Mouse (Mus musculus): ENCODE data around the gene Prkar1b. TPM values are rescaled to one million over a fixed set of nuclear protein-coding genes. Genes with fewer than 3 reads are reported as not detected.

The Prkar1b gene
- polyA plus RNA-seq, 1 experiment from 2014 or later, result 4.8 TPM

DNA sequence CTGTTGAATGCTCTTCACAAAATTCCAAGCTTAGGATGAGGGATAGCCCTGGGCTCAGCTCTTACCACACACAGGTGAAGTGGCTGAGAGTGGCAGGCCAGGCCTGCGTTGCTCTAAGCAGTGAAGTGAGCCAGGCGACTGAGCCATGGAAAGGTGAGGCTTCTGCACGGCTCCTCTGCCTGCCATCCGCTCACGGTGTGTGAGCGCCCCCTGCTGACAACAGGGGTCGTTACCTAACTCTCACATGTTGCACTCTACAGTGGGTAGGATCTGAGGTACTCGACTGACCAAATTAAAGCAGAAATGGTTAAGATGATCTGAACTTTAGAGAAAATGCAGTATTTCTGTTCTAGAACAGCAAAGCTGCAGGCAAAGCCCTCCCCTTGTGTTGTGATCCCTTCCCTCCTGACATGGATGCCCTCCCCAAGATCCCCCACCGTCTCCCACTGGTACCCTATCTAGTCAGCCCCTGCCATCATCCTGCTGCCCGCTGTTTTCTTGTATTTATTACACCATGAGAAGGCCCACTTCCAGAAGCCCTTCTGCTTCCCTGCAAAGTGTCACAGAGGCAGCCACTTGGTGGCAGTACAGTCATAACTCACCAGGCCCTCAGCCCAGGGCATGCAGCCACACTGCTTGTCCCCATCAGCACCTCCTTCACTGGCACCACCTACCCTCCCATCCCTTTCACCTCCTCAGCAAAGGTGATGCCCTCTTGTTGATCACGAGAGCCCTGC lies 29.3 kb upstream of the Prkar1b start:
- no peak overlapping the region for H3K4me3 ChIP-seq (ENCODE audit: low read depth, low read length)
- WGBS, result 32% methylated on average over 11 of the region's 11 CpGs
- ATAC-seq (ENCODE audit: insufficient number of reproducible peaks, low FRiP score, low TSS enrichment, low read depth), result no peak
- H3K9me3 ChIP-seq (ENCODE audit: control insufficient read depth, low read length), result no peaks in the 10 kb centered on the region
- H3K9ac ChIP-seq (ENCODE audit: low read length), result no peak overlapping the region
- H3K4me2 ChIP-seq (ENCODE audit: low read depth, severe bottlenecking), result no peak overlapping the region
- peak; percentile 89 for DNase-seq (ENCODE audit: low spot score)
- H3K4me1 ChIP-seq (ENCODE audit: control insufficient read depth, insufficient read depth, low read length), result peaks cover 2% of the 10 kb centered on the region
- peaks cover 4% of the 10 kb centered on the region; the same call in 1 of the 2 replicates for H3K36me3 ChIP-seq (ENCODE audit: control insufficient read depth, insufficient read depth, low read length)
- H3K27ac ChIP-seq (replicated peaks; ENCODE audit: low read depth, low read length), result no peak overlapping the region
- H3K27me3 ChIP-seq (ENCODE audit: control insufficient read depth, insufficient read depth, low read length), result no peaks in the 10 kb centered on the region

DNA sequence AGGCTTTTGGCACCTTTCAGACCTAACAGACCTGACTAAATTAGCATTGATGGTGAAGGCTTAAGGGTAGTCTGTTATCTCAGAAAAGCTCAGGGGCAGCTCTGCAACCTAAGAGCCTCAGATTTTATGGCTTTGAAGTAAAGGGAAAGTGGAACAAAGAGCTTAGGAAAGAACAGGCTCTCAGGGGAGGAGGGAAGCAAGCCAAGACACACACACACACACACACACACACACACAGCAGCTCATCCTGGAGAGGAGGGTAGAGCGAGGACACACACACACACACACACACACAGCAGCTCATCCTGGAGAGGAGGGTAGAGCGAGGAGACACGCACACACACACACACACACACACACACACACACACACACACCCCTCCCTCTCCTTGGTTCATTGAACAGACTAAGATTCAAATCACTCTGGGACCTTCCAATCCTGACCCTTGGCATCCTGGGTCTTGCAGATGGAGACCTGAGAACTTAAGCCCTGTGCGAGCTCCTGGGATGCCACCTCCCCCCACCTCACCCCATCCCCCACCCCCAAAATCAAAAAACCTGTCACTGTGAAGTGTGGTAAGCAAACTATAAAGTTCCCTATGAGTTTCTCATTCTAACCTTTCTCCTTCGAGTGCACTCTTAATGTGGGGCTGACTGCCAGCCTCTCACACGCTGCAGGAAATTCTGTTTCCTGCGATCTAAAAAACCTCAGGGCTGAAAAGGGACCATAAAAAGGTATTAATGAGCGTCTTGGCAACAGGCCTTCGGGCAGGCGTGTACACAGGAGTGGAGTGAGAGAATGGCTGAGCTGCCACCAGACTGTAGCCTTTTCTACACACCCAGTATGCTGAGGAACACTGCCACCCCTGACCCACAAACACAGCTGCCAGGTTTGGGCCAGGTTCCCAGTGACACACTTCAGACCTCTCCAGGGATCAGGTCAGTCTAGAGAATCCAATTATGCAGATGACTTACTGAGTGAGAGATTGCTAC lies 25.1 kb upstream of the Prkar1b start:
- Histone ChIP-seq H3K4me1 (ENCODE audit: control insufficient read depth, insufficient read depth, low read length) (peaks cover 5% of the 10 kb centered on the region), H3K27ac (replicated peaks; ENCODE audit: low read depth, low read length) (peak overlapping the region; percentile 57; the same call in 1 of the 2 replicates), H3K4me3 (ENCODE audit: low read depth, low read length) (no peak overlapping the region), H3K36me3 (ENCODE audit: control insufficient read depth, insufficient read depth, low read length) (peaks cover 12% of the 10 kb centered on the region), H3K4me2 (ENCODE audit: low read depth, severe bottlenecking) (peak overlapping the region; percentile 22; the same call in 1 of the 2 replicates), H3K27me3 (ENCODE audit: control insufficient read depth, insufficient read depth, low read length) (no peaks in the 10 kb centered on the region), H3K9me3 (ENCODE audit: control insufficient read depth, low read length) (no peaks in the 10 kb centered on the region), H3K9ac (ENCODE audit: low read length) (no peak overlapping the region)
- 24% methylated on average over 8 of the region's 10 CpGs for WGBS
- ATAC-seq (ENCODE audit: insufficient number of reproducible peaks, low FRiP score, low TSS enrichment, low read depth), result 0 out of 2 replicates have a peak, but pooled peaks have one; percentile 32
- DNase-seq (ENCODE audit: low spot score), result peak; percentile 40

DNA sequence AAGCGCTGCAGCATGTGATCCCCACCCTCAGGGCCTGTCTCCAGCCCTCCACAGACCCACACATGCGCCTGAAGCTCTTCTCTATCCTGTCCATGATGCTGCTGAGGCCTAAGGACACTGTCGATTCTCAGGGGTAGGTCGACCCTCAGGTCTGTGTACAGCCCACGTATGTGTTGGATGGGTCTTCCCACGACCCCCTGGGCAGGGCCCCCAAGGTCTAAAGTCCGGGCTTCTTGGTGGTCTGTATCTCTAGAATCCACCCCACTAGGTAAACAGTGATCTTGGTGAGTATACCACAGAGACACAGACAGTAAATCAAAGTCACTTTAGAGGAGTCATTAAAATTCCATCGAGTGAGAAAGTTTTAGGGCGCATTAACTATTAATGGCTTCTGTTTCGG lies 24.3 kb upstream of the Prkar1b start:
- peak; percentile 58; the same call in 1 of the 2 replicates for ATAC-seq (ENCODE audit: insufficient number of reproducible peaks, low FRiP score, low TSS enrichment, low read depth)
- Histone ChIP-seq H3K36me3 (ENCODE audit: control insufficient read depth, insufficient read depth, low read length) (peaks cover 12% of the 10 kb centered on the region), H3K27ac (replicated peaks; ENCODE audit: low read depth, low read length) (peak overlapping the region; percentile 65), H3K4me1 (ENCODE audit: control insufficient read depth, insufficient read depth, low read length) (peaks cover 5% of the 10 kb centered on the region), H3K9me3 (ENCODE audit: control insufficient read depth, low read length) (no peaks in the 10 kb centered on the region), H3K9ac (ENCODE audit: low read length) (0 out of 2 replicates have a peak overlapping the region, but pooled peaks have one; percentile 12), H3K4me3 (ENCODE audit: low read depth, low read length) (no peak overlapping the region), H3K27me3 (ENCODE audit: control insufficient read depth, insufficient read depth, low read length) (no peaks in the 10 kb centered on the region), H3K4me2 (ENCODE audit: low read depth, severe bottlenecking) (no peak overlapping the region)
- no peak for DNase-seq (ENCODE audit: low spot score)
- 13% methylated on average over 10 of the region's 10 CpGs for WGBS

DNA sequence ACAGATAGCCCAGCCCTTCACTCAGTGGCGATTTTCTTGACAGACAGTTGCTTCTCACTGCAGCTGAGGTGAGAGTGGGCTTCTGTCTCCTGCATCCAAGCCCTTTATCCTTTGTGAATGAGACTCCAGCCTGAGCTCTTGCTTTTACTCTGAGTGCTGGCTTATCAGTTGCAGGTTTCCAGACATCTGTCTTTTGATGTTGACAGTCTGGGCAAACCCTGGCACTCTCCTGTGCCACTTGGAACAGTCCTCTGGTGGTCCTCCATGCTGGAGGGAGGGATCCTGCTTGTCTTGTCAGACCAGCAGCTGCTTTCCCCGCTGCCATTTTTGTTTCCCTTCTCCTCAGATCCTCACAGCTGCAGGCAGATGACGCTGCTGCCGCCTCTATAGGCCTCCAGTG lies 22.1 kb upstream of the Prkar1b start:
- H3K4me2 ChIP-seq (ENCODE audit: low read depth, severe bottlenecking), result no peak overlapping the region
- H3K27me3 ChIP-seq (ENCODE audit: control insufficient read depth, insufficient read depth, low read length), result no peaks in the 10 kb centered on the region
- peaks cover 12% of the 10 kb centered on the region for H3K36me3 ChIP-seq (ENCODE audit: control insufficient read depth, insufficient read depth, low read length)
- H3K27ac ChIP-seq (replicated peaks; ENCODE audit: low read depth, low read length), result no peak overlapping the region
- no peak overlapping the region for H3K9ac ChIP-seq (ENCODE audit: low read length)
- no peaks in the 10 kb centered on the region for H3K9me3 ChIP-seq (ENCODE audit: control insufficient read depth, low read length)
- peaks cover 5% of the 10 kb centered on the region for H3K4me1 ChIP-seq (ENCODE audit: control insufficient read depth, insufficient read depth, low read length)
- H3K4me3 ChIP-seq (ENCODE audit: low read depth, low read length), result no peak overlapping the region
- DNase-seq (ENCODE audit: low spot score) (no peak), ATAC-seq (ENCODE audit: insufficient number of reproducible peaks, low FRiP score, low TSS enrichment, low read depth) (no peak)
- WGBS, result 90% methylated on average over 4 of the region's 4 CpGs

DNA sequence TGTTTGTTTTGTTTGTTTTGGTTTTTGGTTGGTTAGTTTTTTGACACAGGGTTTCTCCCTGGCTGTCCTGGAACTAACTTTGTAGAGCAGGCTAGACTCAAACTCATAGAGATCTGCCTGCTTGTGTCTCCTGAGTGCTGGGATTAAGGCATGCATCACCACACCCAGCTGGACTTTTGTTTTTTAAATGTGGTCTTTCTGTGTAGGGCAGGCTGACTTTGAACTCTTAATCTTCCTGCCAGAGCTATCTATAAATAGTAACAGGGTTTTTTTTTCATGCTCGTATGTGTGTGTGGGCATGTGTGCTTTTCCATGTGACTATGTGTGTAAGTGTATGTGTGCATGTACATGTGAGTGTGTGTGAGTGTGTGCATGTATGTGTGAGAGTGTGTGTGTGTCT lies 17.7 kb upstream of the Prkar1b start:
- no peak overlapping the region for H3K27ac ChIP-seq (replicated peaks; ENCODE audit: low read depth, low read length)
- H3K9me3 ChIP-seq (ENCODE audit: control insufficient read depth, low read length), result no peaks in the 10 kb centered on the region
- DNase-seq (ENCODE audit: low spot score) (no peak), ATAC-seq (ENCODE audit: insufficient number of reproducible peaks, low FRiP score, low TSS enrichment, low read depth) (no peak)
- 84% methylated on average over 1 of the region's 1 CpGs for WGBS
- no peak overlapping the region for H3K4me3 ChIP-seq (ENCODE audit: low read depth, low read length)
- no peak overlapping the region for H3K4me2 ChIP-seq (ENCODE audit: low read depth, severe bottlenecking)
- H3K27me3 ChIP-seq (ENCODE audit: control insufficient read depth, insufficient read depth, low read length), result no peaks in the 10 kb centered on the region
- peaks cover 17% of the 10 kb centered on the region for H3K36me3 ChIP-seq (ENCODE audit: control insufficient read depth, insufficient read depth, low read length)
- H3K9ac ChIP-seq (ENCODE audit: low read length), result no peak overlapping the region
- no peaks in the 10 kb centered on the region for H3K4me1 ChIP-seq (ENCODE audit: control insufficient read depth, insufficient read depth, low read length)

DNA sequence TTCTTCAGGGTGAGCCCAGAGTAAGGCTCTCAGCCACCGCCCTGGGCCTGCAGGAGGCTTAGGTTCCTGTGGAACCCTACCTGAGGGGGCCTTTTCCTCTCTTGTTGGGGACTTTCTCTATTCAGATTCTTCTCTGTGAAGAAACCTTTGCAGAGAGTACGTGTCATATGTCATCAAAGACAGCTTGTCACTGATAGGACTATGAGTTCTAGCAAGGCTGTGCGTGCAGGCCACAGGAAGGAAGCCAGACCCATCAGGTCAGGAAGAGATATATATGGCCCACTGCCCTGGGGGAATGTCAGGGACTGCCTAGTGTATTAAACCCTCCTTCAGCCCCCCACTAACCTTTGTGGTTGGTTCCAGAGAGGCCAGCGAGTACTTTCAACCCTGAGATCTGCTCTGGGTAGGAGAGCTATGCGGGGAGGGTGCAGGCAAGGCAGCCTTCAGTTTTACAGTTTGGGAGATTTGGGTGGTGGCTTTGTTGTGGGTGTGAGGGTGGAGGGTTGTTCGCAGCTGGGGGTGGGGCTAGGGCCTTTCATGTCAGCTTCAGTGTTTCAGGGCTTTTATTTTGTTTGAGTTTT lies 17.1 kb upstream of the Prkar1b start:
- DNase-seq (ENCODE audit: low spot score), result no peak
- H3K9me3 ChIP-seq (ENCODE audit: control insufficient read depth, low read length), result no peaks in the 10 kb centered on the region
- H3K36me3 ChIP-seq (ENCODE audit: control insufficient read depth, insufficient read depth, low read length), result peaks cover 16% of the 10 kb centered on the region
- H3K9ac ChIP-seq (ENCODE audit: low read length), result no peak overlapping the region
- H3K27ac ChIP-seq (replicated peaks; ENCODE audit: low read depth, low read length), result no peak overlapping the region
- no peaks in the 10 kb centered on the region for H3K4me1 ChIP-seq (ENCODE audit: control insufficient read depth, insufficient read depth, low read length)
- ATAC-seq (ENCODE audit: insufficient number of reproducible peaks, low FRiP score, low TSS enrichment, low read depth), result no peak
- no peaks in the 10 kb centered on the region for H3K27me3 ChIP-seq (ENCODE audit: control insufficient read depth, insufficient read depth, low read length)
- no peak overlapping the region for H3K4me3 ChIP-seq (ENCODE audit: low read depth, low read length)
- WGBS, result 83% methylated on average over 6 of the region's 6 CpGs
- H3K4me2 ChIP-seq (ENCODE audit: low read depth, severe bottlenecking), result no peak overlapping the region

DNA sequence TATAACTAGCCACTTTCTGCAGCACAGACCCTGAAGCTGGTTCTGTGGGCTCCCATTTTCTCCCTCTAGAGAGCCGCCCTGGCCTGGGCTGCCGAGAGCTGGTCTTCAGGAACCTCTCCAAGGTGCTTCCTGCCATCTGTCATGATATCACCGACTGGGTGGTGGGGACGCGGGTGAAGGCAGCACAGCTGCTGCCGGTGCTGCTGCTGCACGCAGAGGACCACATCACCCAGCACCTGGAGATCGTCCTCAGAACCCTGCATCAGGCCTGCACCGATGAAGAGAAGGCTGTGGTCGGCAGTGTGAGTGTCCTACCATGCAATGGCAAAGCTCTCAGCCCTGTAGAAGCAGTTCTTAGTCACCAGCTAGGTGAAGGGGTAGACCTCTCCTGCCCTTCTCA lies 11.8 kb upstream of the Prkar1b start:
- no peaks in the 10 kb centered on the region for H3K9me3 ChIP-seq (ENCODE audit: control insufficient read depth, low read length)
- H3K36me3 ChIP-seq (ENCODE audit: control insufficient read depth, insufficient read depth, low read length), result peaks cover 17% of the 10 kb centered on the region; the same call in 1 of the 2 replicates
- H3K27me3 ChIP-seq (ENCODE audit: control insufficient read depth, insufficient read depth, low read length), result no peaks in the 10 kb centered on the region
- ATAC-seq (ENCODE audit: insufficient number of reproducible peaks, low FRiP score, low TSS enrichment, low read depth) (no peak), DNase-seq (ENCODE audit: low spot score) (no peak)
- no peak overlapping the region for H3K9ac ChIP-seq (ENCODE audit: low read length)
- 91% methylated on average over 10 of the region's 10 CpGs for WGBS
- H3K4me3 ChIP-seq (ENCODE audit: low read depth, low read length), result no peak overlapping the region
- no peaks in the 10 kb centered on the region for H3K4me1 ChIP-seq (ENCODE audit: control insufficient read depth, insufficient read depth, low read length)
- no peak overlapping the region for H3K4me2 ChIP-seq (ENCODE audit: low read depth, severe bottlenecking)
- no peak overlapping the region for H3K27ac ChIP-seq (replicated peaks; ENCODE audit: low read depth, low read length)

DNA sequence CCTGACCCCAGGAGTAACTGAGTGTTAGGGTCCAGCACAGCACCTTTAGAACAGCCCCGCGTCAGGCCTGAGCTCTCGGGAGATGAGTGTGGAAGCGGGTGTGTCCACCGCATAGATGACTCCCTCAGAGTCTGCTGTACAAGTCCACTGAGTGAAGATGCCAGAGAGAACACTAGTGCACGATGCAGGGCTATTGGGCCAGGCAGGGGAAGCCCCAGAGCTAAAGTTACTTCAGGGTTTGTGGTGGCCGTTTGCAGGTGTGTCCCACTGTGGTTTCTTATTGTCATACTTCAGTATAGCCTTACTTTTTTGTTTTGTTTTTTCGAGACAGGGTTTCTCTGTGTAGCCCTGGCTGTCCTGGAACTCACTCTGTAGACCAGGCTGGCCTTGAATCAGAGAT lies 11.1 kb upstream of the Prkar1b start:
- DNase-seq (ENCODE audit: low spot score) (no peak), ATAC-seq (ENCODE audit: insufficient number of reproducible peaks, low FRiP score, low TSS enrichment, low read depth) (no peak)
- H3K27ac ChIP-seq (replicated peaks; ENCODE audit: low read depth, low read length), result no peak overlapping the region
- 89% methylated on average over 8 of the region's 8 CpGs for WGBS
- no peak overlapping the region for H3K9ac ChIP-seq (ENCODE audit: low read length)
- no peaks in the 10 kb centered on the region for H3K9me3 ChIP-seq (ENCODE audit: control insufficient read depth, low read length)
- H3K27me3 ChIP-seq (ENCODE audit: control insufficient read depth, insufficient read depth, low read length), result no peaks in the 10 kb centered on the region
- H3K4me1 ChIP-seq (ENCODE audit: control insufficient read depth, insufficient read depth, low read length), result no peaks in the 10 kb centered on the region
- H3K36me3 ChIP-seq (ENCODE audit: control insufficient read depth, insufficient read depth, low read length), result peaks cover 14% of the 10 kb centered on the region; the same call in 1 of the 2 replicates
- no peak overlapping the region for H3K4me2 ChIP-seq (ENCODE audit: low read depth, severe bottlenecking)
- H3K4me3 ChIP-seq (ENCODE audit: low read depth, low read length), result no peak overlapping the region
